Mouse (Mus musculus): ENCODE data around the gene Lysmd1. TPM values are rescaled to one million over a fixed set of nuclear protein-coding genes. Genes with fewer than 3 reads are reported as not detected.
"Not testable (repeated sequence)": the region's sequence is repeated elsewhere in the genome, so short reads cannot be mapped to it uniquely, and the experiment has no call there.

Lysmd1 gene
- polyA plus RNA-seq (2015; fragmentation: Nextera tagmentation; extraction: Ambion mirVana): 8.8 and 9.8 TPM in 2 replicates

DNA sequence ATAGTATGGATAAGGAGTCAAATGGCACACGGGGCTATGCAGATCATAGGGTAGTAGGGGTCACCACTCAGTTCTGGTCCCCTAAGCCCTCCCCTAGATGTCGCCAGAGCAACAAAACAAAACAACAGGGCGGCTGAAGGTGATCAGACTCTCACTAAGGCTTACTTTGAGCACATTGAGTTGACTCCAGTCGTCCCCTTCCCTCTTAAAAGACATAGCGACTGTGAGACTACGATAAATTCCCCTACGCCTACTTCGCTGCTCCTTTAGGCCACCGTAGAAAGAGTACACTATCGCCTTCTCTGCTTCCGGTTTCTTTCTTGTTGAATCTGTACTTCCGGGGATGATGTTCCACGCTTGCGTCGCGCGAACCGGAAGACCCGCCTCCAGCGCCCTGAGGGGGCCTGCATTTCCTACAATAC lies at the start of gene Lysmd1, which contains the start of gene Scnm1:
Gene Lysmd1 (plus strand): TSS at position 409 of the 422 bp plus-strand sequence.
Gene Scnm1 (minus strand): TSS at position 332 of the 422 bp plus-strand sequence.
- Histone ChIP-seq H3K4me3 (peak within 1 kb of the TSS; percentile 73), H3K4me2 (peak within 1 kb of the TSS; percentile 87), H3K27ac (replicated peaks) (peak within 1 kb of the TSS; percentile 79), H3K9ac (peak within 1 kb of the TSS; percentile 90), H3K27me3 (replicated peaks) (no peaks in the 10 kb centered on the region), H3K36me3 (peaks cover 40% of the 10 kb centered on the region), H3K4me1 (peaks cover 22% of the 10 kb centered on the region), H3K9me3 (no peaks in the 10 kb centered on the region)
- peak; percentile 70; the same call in 1 of the 2 replicates for ATAC-seq (ENCODE audit: extremely low read depth, insufficient number of reproducible peaks, low FRiP score, low TSS enrichment)
- WGBS: 0% methylated on average over 20 of the region's 20 CpGs

DNA sequence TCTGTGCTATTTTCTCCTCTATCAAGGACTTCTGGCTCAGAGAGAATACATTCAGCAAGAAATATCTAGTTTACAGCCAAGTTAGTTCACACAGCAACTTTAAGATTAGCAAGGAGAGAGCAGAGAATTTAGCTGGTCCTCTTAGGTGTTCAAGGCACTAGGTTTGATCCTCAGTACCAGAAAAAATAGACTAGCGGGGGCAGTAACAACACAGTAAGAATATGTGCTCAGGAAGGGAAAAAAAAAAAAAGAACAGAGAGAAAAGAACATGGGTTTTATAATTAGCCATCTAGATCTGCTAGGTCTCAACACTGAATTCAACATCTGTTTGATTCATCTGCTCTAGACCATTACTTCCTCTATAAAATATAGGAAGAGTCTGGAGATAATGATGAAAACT lies 45.8 kb upstream of the Lysmd1 start:
- no peak overlapping the region for H3K9ac ChIP-seq

DNA sequence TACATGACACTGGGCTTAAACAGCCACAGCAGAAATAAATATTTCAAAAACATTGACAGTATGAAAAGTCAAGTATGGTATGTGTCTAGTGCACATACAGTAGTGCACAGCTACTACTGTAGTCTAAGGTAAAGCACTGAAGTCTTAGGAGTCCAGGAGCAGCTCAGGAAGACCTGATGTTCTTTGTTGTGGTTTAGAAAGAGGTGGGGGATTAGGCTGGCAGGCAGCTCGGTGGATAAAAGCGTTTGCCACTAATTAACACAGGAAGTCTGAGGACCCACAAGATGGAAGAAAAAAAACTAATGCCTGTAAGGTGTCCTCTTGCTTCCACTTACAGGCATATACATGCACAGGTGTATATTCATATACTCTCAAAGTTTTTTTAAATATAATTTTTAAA lies 33.0 kb upstream of the Lysmd1 start:
- Histone ChIP-seq H3K9me3 (no peaks in the 10 kb centered on the region), H3K4me1 (peaks cover 43% of the 10 kb centered on the region), H3K4me2 (no peak overlapping the region), H3K9ac (no peak overlapping the region), H3K36me3 (peaks cover 39% of the 10 kb centered on the region), H3K27me3 (replicated peaks) (no peaks in the 10 kb centered on the region), H3K27ac (replicated peaks) (no peak overlapping the region), H3K4me3 (no peak overlapping the region)
- ATAC-seq (ENCODE audit: extremely low read depth, insufficient number of reproducible peaks, low FRiP score, low TSS enrichment): no peak
- WGBS: 36% methylated on average over 2 of the region's 2 CpGs

More for the DNA sequence above, 45.8 kb upstream of the Lysmd1 start:
- Histone ChIP-seq H3K4me2 (no peak overlapping the region), H3K4me3 (no peak overlapping the region), H3K9me3 (no peaks in the 10 kb centered on the region), H3K36me3 (peaks cover 19% of the 10 kb centered on the region), H3K27ac (replicated peaks) (no peak overlapping the region), H3K4me1 (no peaks in the 10 kb centered on the region), H3K27me3 (replicated peaks) (no peaks in the 10 kb centered on the region)
- 95% methylated on average over 1 of the region's 1 CpGs for WGBS
- no peak for ATAC-seq (ENCODE audit: extremely low read depth, insufficient number of reproducible peaks, low FRiP score, low TSS enrichment)

DNA sequence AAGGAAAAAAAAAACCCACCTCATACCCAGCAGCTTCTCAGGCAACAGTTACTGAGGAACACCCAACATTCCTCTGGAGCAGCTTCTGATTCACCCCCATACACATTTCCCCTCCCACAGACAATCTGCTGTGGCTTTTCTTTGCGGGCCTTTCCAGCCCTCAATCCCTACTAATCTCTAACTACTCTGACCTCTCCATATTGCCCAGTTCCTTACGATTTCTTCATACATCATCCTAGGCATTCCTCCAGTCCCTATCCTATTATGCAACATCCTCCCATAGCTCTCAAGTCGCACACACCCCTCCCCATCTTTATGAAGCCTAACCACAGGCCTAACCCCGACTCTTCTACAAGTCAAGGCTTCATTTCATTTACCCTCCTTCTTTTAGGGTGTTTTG lies 28.8 kb upstream of the Lysmd1 start:
- no peak for ATAC-seq (ENCODE audit: extremely low read depth, insufficient number of reproducible peaks, low FRiP score, low TSS enrichment)
- H3K9ac ChIP-seq: peak overlapping the region; percentile 98
- H3K4me1 ChIP-seq: peaks cover 35% of the 10 kb centered on the region
- 29% methylated on average over 4 of the region's 4 CpGs for WGBS
- H3K4me3 ChIP-seq: peak overlapping the region; percentile 97
- peak overlapping the region; percentile 95 for H3K4me2 ChIP-seq
- H3K36me3 ChIP-seq: peaks cover 25% of the 10 kb centered on the region
- no peaks in the 10 kb centered on the region for H3K9me3 ChIP-seq
- no peaks in the 10 kb centered on the region for H3K27me3 ChIP-seq (replicated peaks)
- peak overlapping the region; percentile 89 for H3K27ac ChIP-seq (replicated peaks)

DNA sequence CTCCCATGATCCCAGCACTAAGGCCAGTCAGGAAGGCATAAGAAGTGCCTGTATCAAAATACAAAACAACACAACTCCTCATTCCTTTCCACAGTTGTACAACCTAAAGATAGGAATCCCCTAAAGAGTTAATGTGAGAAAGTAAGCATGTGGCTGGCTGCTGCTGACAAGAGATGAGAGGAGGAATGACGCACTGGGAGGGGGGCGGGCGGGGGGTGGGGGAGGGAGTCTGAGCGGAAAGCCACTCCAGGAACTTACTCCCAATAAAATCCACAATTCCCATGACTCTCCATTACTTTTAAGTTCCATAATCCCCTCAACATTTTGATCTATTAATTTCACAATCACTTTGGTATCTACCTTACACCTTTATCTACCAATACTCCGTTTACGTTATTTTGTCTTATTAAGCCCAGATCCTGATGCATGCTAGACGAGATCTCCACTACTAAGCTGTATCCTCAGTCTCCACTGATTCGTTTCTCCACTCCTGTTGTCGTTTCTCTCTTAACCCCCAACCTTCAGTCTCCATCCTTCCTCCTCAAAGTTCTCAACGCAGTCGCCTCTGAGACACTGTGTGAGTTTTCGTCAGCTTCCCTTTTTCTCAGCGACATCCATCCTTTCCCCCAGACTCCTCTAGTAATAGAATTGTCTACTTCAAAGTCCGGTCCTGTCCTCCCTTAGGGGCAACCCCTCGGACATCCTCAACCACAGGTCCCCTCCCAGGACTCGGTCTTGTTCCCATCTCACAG lies 28.1 kb upstream of the Lysmd1 start:
- no peaks in the 10 kb centered on the region for H3K27me3 ChIP-seq (replicated peaks)
- H3K4me3 ChIP-seq: peak overlapping the region; percentile 97
- no peaks in the 10 kb centered on the region for H3K9me3 ChIP-seq
- H3K4me1 ChIP-seq: peaks cover 41% of the 10 kb centered on the region
- 0% methylated on average over 16 of the region's 16 CpGs for WGBS
- ATAC-seq (ENCODE audit: extremely low read depth, insufficient number of reproducible peaks, low FRiP score, low TSS enrichment): no peak
- peak overlapping the region; percentile 89 for H3K27ac ChIP-seq (replicated peaks)
- H3K36me3 ChIP-seq: peaks cover 24% of the 10 kb centered on the region
- peak overlapping the region; percentile 98 for H3K9ac ChIP-seq
- H3K4me2 ChIP-seq: peak overlapping the region; percentile 95

DNA sequence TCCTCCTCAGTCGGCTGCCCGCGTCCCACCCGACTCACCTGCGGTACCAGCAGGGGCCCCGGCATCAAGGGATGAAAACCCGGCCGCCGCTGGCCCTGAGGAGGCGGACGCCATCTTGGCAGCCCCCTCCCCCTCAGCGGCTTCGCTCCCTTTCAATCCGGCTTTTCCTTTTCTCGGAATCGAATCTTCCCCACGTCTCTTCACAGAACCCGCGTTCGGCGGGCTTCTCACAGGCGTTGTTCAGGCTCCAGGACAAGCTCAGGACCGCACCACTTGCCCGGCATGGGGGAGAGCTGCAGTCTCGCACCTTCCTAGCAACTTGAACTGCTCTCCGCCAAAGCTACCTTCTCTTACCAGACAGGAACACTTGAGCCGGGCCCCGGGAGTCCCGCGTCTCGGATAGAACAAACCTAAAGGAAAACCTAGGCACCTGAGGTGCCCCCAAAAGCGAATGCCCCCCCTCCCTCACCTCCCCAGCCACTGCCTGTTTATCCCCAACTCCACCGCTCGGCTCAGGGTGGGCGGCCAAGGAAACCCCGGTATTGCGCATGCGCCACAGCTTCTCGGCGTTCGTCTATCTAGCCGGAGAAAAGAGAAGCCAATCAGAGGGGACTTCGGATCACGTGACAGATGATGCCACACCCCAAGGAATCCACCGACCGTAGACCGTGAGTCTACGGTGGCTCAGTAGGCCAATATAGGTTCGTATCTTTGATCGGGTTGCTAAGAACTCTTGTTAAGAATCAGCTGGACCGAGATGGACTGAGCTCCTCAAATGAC lies 27.4 kb upstream of the Lysmd1 start, which contains the start of gene Pip5k1a:
Gene Pip5k1a (minus strand): TSS at position 593 of the 780 bp plus-strand sequence.
- peaks cover 36% of the 10 kb centered on the region for H3K4me1 ChIP-seq
- H3K4me2 ChIP-seq: peak within 1 kb of the TSS; percentile 95
- ATAC-seq (ENCODE audit: extremely low read depth, insufficient number of reproducible peaks, low FRiP score, low TSS enrichment): peak; percentile 83
- peak within 1 kb of the TSS; percentile 97 for H3K4me3 ChIP-seq
- H3K9ac ChIP-seq: peak within 1 kb of the TSS; percentile 98
- WGBS: under 1% methylated on average over 51 of the region's 51 CpGs
- H3K27me3 ChIP-seq (replicated peaks): no peaks in the 10 kb centered on the region
- H3K36me3 ChIP-seq: peaks cover 17% of the 10 kb centered on the region
- H3K27ac ChIP-seq (replicated peaks): peak within 1 kb of the TSS; percentile 89
- no peaks in the 10 kb centered on the region for H3K9me3 ChIP-seq

DNA sequence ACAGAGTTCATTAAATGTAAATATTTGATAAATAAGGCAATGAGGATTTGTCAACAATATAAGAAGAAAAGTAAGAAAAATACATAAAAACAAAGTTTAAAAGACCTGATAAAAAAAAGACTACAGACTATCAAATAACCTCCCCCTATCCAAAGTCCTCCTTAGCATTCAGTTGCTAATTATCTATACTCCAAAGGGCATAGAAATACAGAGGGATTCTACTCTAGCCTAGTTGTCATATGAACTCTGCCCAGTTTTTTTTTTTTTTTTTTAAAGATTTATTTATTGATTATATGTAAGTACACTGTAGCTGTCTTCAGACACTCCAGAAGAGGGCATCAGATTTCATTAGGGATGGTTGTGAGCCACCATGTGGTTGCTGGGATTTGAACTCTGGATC lies 26.6 kb upstream of the Lysmd1 start:
- ATAC-seq (ENCODE audit: extremely low read depth, insufficient number of reproducible peaks, low FRiP score, low TSS enrichment); H3K27me3 ChIP-seq (replicated peaks); H3K9me3 ChIP-seq: not testable (repeated sequence)
- H3K4me1 ChIP-seq: peaks cover 34% of the 10 kb centered on the region
- peak overlapping the region; percentile 97 for H3K4me3 ChIP-seq
- H3K36me3 ChIP-seq: peaks cover 12% of the 10 kb centered on the region
- peak overlapping the region; percentile 95 for H3K4me2 ChIP-seq
- 0 out of 2 replicates have a peak overlapping the region, but pooled peaks have one; percentile 41 for H3K27ac ChIP-seq (replicated peaks)
- H3K9ac ChIP-seq: peak overlapping the region; percentile 77

DNA sequence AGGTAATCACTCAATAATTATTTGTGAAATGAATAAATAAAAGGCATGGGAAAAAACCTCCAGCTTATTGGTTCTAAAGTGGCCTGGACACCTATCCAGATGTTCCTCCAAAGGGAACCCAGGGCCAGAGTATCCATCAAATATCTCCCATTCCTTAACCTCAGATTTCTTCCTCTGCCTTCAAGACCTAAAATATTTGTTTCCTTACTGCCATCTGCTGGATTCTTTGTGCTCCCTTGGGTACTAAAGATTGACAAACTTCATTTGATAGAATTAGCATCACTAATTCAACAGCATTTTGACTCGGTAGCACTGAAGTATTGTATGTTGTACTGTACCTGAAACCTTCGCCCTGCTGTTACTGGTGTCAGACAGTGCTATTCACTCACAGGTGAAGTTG lies 26.0 kb upstream of the Lysmd1 start:
- H3K27me3 ChIP-seq (replicated peaks): no peaks in the 10 kb centered on the region
- 66% methylated on average over 2 of the region's 2 CpGs for WGBS
- ATAC-seq (ENCODE audit: extremely low read depth, insufficient number of reproducible peaks, low FRiP score, low TSS enrichment): no peak

DNA sequence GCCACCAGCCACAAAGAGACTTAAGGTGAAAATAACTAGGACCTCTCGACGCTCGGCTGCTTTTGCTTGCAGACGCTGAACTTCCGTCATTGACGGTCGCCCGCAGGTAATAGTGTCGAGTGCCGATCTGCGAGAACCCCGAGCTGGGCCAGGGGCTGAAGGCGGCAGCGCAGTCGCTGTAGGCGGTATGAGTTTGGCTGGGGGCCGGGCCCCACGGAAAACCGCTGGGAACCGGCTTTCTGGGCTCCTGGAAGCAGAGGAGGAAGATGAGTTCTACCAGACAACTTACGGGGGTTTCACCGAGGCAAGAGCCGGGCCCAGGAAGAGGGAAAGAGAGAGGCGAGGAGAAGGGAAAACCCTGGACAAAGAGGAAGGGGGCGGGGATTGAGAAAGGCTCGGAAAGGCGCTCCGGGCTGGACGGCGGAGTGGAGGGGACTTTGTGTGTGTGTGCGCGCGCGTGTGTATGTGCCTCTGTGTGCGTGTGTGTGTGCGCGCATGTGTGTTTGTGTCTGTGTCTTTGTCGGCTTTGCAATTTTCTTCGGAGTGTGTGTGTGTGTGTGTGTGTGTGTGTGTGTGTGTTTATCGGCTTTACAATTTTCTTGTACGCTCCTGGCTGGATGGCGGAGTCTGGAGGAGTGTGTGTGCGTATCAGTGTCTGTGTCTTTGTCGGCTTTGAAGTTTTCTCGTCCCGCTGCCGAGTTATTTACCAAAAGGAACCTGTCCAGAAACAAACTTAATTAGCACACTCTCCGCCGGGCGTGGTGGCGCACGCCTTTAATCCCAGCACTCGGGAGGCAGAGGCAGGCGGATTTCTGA lies 22.8 kb upstream of the Lysmd1 start, which contains the start of gene Vps72:
Gene Vps72 (plus strand): TSS at position 112 of the 816 bp plus-strand sequence.
- H3K4me3 ChIP-seq: peak within 1 kb of the TSS; percentile 86
- WGBS: under 1% methylated on average over 54 of the region's 54 CpGs
- ATAC-seq (ENCODE audit: extremely low read depth, insufficient number of reproducible peaks, low FRiP score, low TSS enrichment): peak; percentile 48; the same call in 1 of the 2 replicates

More for the DNA sequence above, 26.0 kb upstream of the Lysmd1 start:
- Histone ChIP-seq H3K9me3 (no peaks in the 10 kb centered on the region), H3K27ac (replicated peaks) (no peak overlapping the region), H3K4me2 (no peak overlapping the region), H3K36me3 (peaks cover 8% of the 10 kb centered on the region), H3K9ac (no peak overlapping the region), H3K4me3 (no peak overlapping the region), H3K4me1 (peaks cover 38% of the 10 kb centered on the region)

DNA sequence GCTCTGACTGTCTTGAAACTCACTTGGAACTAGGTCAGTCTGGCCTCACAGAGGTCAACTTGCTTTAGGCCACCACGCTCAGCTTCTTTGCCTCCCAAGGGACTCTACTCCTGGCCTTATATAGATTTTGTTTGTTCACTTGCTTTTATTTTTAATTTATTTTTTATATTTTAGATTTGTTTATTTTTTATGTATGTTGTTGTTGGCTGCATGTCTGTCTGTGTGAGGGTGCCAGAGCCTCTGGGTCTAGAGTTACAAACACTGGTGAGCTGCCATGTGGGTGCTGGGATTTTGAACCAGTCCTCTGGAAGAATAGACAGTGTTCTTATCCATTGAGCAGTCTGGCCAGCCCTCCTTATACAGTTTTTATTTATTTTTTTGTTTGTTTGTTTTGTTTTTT lies 21.1 kb upstream of the Lysmd1 start:
- Histone ChIP-seq H3K4me1 (peaks cover 24% of the 10 kb centered on the region), H3K36me3 (peaks cover 35% of the 10 kb centered on the region), H3K27ac (replicated peaks) (no peak overlapping the region), H3K27me3 (replicated peaks) (no peaks in the 10 kb centered on the region), H3K4me3 (no peak overlapping the region), H3K9me3 (no peaks in the 10 kb centered on the region), H3K9ac (no peak overlapping the region), H3K4me2 (peak overlapping the region; percentile 68)
- 97% methylated on average over 1 of the region's 1 CpGs for WGBS
- no peak for ATAC-seq (ENCODE audit: extremely low read depth, insufficient number of reproducible peaks, low FRiP score, low TSS enrichment)

More for the DNA sequence above, 22.8 kb upstream of the Lysmd1 start, which contains the start of gene Vps72:
- H3K4me2 ChIP-seq: peak within 1 kb of the TSS; percentile 68
- peak within 1 kb of the TSS; percentile 95 for H3K9ac ChIP-seq
- no peaks in the 10 kb centered on the region for H3K9me3 ChIP-seq
- H3K4me1 ChIP-seq: peaks cover 24% of the 10 kb centered on the region
- peaks cover 21% of the 10 kb centered on the region for H3K36me3 ChIP-seq
- H3K27me3 ChIP-seq (replicated peaks): no peaks in the 10 kb centered on the region
- H3K27ac ChIP-seq (replicated peaks): peak within 1 kb of the TSS; percentile 99
